Mouse (Mus musculus) intestine, embryonic 15.5 days (tissue): ENCODE measurements at regions not wholly inside any gene's neighbourhood (a gene's known extent, or its start where the extent isn't known, plus 50 kb on each side); places are given as distances from the start of the nearest gene placed in this dataset.
A peak's percentile ranks its signal among the peaks of the same experiment; 100 is the strongest.

Source experiments
- ATAC-seq: fragments of 200-750 bp; cut with Nextera tagmentation; 2 replicates; pipeline ENCODE4 v1.8.0; 2017; ENCODE audit warnings: moderate TSS enrichment, moderate library complexity
- H3K27ac ChIP-seq: fragments of 300-500 bp; sonication (generic); 2 replicates; pipeline ENCODE4 v1.5.1; 2015; ENCODE audit warnings: mild to moderate bottlenecking, inconsistent platforms
- H3K27me3 ChIP-seq: fragments of 300-500 bp; sonication (generic); replicated peaks from 2 replicates; pipeline ENCODE4 v1.6.1; 2015; ENCODE audit warnings: inconsistent platforms
- H3K36me3 ChIP-seq: fragments of 300-500 bp; sonication (generic); 2 replicates; pipeline ENCODE4 v1.6.1; 2015; ENCODE audit warnings: inconsistent platforms
- H3K4me1 ChIP-seq: fragments of 300-500 bp; sonication (generic); replicated peaks from 2 replicates; pipeline ENCODE4 v1.6.1; 2015; ENCODE audit warnings: inconsistent platforms
- H3K4me2 ChIP-seq: fragments of 300-500 bp; sonication (generic); replicated peaks from 2 replicates; pipeline ENCODE4 v1.6.1; 2015; ENCODE audit warnings: mild to moderate bottlenecking, inconsistent platforms
- H3K4me3 ChIP-seq: fragments of 300-500 bp; sonication (generic); replicated peaks from 2 replicates; pipeline ENCODE4 v1.5.1; 2015; ENCODE audit warnings: inconsistent platforms
- H3K9ac ChIP-seq: fragments of 300-500 bp; sonication (generic); 2 replicates; pipeline ENCODE4 v1.6.1; 2015; ENCODE audit warnings: inconsistent platforms
- H3K9me3 ChIP-seq: fragments of 300-500 bp; sonication (generic); 2 replicates; pipeline ENCODE4 v1.6.1; 2016; ENCODE audit warnings: inconsistent platforms
- WGBS: fragments of 180-500 bp; shearing (Covaris S2); methylation state at CpG from one replicate; pipeline ENCODE4 v1.1.7; 2015; 5-methylcytosine and 5-hydroxymethylcytosine counted together

GRCm38 (mm10) chr2:108584799-108585198, 695.7 kb upstream of the Kif18a start:
- Histone ChIP-seq H3K27ac (no peak overlapping the region), H3K4me1 (no peaks in the 10 kb centered on the region), H3K9ac (no peak overlapping the region), H3K4me2 (no peak overlapping the region), H3K4me3 (no peak overlapping the region), H3K9me3 (no peaks in the 10 kb centered on the region), H3K36me3 (no peaks in the 10 kb centered on the region), H3K27me3 (no peaks in the 10 kb centered on the region)
- ATAC-seq = no peak

- H3K4me1 ChIP-seq = no peaks in the 10 kb centered on the region
- WGBS = 87% methylated on average over 3 of the region's 3 CpGs
- no peak for ATAC-seq
- no peak overlapping the region for H3K27ac ChIP-seq
- H3K4me2 ChIP-seq = no peak overlapping the region
- H3K27me3 ChIP-seq = no peaks in the 10 kb centered on the region
- no peak overlapping the region for H3K4me3 ChIP-seq
- no peaks in the 10 kb centered on the region for H3K36me3 ChIP-seq
- H3K9ac ChIP-seq = no peak overlapping the region
- no peaks in the 10 kb centered on the region for H3K9me3 ChIP-seq
These were observed 687.0 kb upstream of the Kif18a start for GRCm38 (mm10) chr2:108593555-108593954.

- no peaks in the 10 kb centered on the region for H3K9me3 ChIP-seq
- no peak for ATAC-seq
- no peaks in the 10 kb centered on the region for H3K36me3 ChIP-seq
- WGBS = 36% methylated on average over 1 of the region's 1 CpGs
- H3K27me3 ChIP-seq = no peaks in the 10 kb centered on the region
- H3K4me2 ChIP-seq = no peak overlapping the region
- no peak overlapping the region for H3K27ac ChIP-seq
- no peaks in the 10 kb centered on the region for H3K4me1 ChIP-seq
- H3K9ac ChIP-seq = no peak overlapping the region
- H3K4me3 ChIP-seq = no peak overlapping the region
These were observed 680.2 kb upstream of the Kif18a start for GRCm38 (mm10) chr2:108600346-108600745.

GRCm38 (mm10) chr2:108619580-108619979, 661.0 kb upstream of the Kif18a start:
- no peak overlapping the region for H3K9ac ChIP-seq
- no peaks in the 10 kb centered on the region for H3K9me3 ChIP-seq
- H3K36me3 ChIP-seq = no peaks in the 10 kb centered on the region
- H3K4me3 ChIP-seq = no peak overlapping the region
- no peaks in the 10 kb centered on the region for H3K4me1 ChIP-seq
- no peak overlapping the region for H3K4me2 ChIP-seq
- H3K27me3 ChIP-seq = no peaks in the 10 kb centered on the region
- ATAC-seq = no peak
- no peak overlapping the region for H3K27ac ChIP-seq

GRCm38 (mm10) chr2:108622367-108623162, 658.0 kb upstream of the Kif18a start:
- H3K9me3 ChIP-seq = no peaks in the 10 kb centered on the region
- no peak overlapping the region for H3K27ac ChIP-seq
- H3K27me3 ChIP-seq = no peaks in the 10 kb centered on the region
- ATAC-seq = peak; percentile 75
- no peak overlapping the region for H3K9ac ChIP-seq
- no peaks in the 10 kb centered on the region for H3K4me1 ChIP-seq
- no peaks in the 10 kb centered on the region for H3K36me3 ChIP-seq
- no peak overlapping the region for H3K4me2 ChIP-seq
- no peak overlapping the region for H3K4me3 ChIP-seq
- WGBS = 30% methylated on average over 4 of the region's 4 CpGs

- no peak overlapping the region for H3K4me3 ChIP-seq
- WGBS = 76% methylated on average over 4 of the region's 4 CpGs
- no peaks in the 10 kb centered on the region for H3K4me1 ChIP-seq
- H3K9me3 ChIP-seq = no peaks in the 10 kb centered on the region
- H3K36me3 ChIP-seq = no peaks in the 10 kb centered on the region
- H3K27ac ChIP-seq = no peak overlapping the region
- no peaks in the 10 kb centered on the region for H3K27me3 ChIP-seq
- H3K4me2 ChIP-seq = no peak overlapping the region
- no peak overlapping the region for H3K9ac ChIP-seq
- no peak for ATAC-seq
These were observed 644.9 kb upstream of the Kif18a start for GRCm38 (mm10) chr2:108635644-108636043.

GRCm38 (mm10) chr2:108660697-108661388, 619.7 kb upstream of the Kif18a start:
- H3K4me2 ChIP-seq = no peak overlapping the region
- WGBS = 48% methylated on average over 4 of the region's 4 CpGs
- no peaks in the 10 kb centered on the region for H3K9me3 ChIP-seq
- no peaks in the 10 kb centered on the region for H3K4me1 ChIP-seq
- ATAC-seq = no peak
- H3K4me3 ChIP-seq = no peak overlapping the region
- H3K36me3 ChIP-seq = no peaks in the 10 kb centered on the region
- no peaks in the 10 kb centered on the region for H3K27me3 ChIP-seq
- H3K9ac ChIP-seq = no peak overlapping the region
- H3K27ac ChIP-seq = no peak overlapping the region

- H3K36me3 ChIP-seq = no peaks in the 10 kb centered on the region
- WGBS = 67% methylated on average over 2 of the region's 2 CpGs
- ATAC-seq = no peak
- no peak overlapping the region for H3K4me2 ChIP-seq
- no peak overlapping the region for H3K4me3 ChIP-seq
- H3K9me3 ChIP-seq = no peaks in the 10 kb centered on the region
- no peak overlapping the region for H3K27ac ChIP-seq
- H3K9ac ChIP-seq = no peak overlapping the region
- H3K4me1 ChIP-seq = no peaks in the 10 kb centered on the region
- H3K27me3 ChIP-seq = no peaks in the 10 kb centered on the region
These were observed 602.7 kb upstream of the Kif18a start for GRCm38 (mm10) chr2:108677777-108678380.

GRCm38 (mm10) chr2:108681574-108681973, 599.0 kb upstream of the Kif18a start:
- ATAC-seq = no peak
- H3K27me3 ChIP-seq = no peaks in the 10 kb centered on the region
- H3K4me1 ChIP-seq = no peaks in the 10 kb centered on the region
- H3K9ac ChIP-seq = no peak overlapping the region
- H3K27ac ChIP-seq = no peak overlapping the region
- H3K36me3 ChIP-seq = no peaks in the 10 kb centered on the region
- 87% methylated on average over 3 of the region's 3 CpGs for WGBS
- H3K9me3 ChIP-seq = no peaks in the 10 kb centered on the region
- H3K4me3 ChIP-seq = no peak overlapping the region
- no peak overlapping the region for H3K4me2 ChIP-seq

GRCm38 (mm10) chr2:108686019-108686743, 594.4 kb upstream of the Kif18a start:
- Histone ChIP-seq H3K27ac (no peak overlapping the region), H3K9me3 (no peaks in the 10 kb centered on the region), H3K4me3 (no peak overlapping the region), H3K4me1 (no peaks in the 10 kb centered on the region), H3K9ac (no peak overlapping the region), H3K4me2 (no peak overlapping the region), H3K36me3 (no peaks in the 10 kb centered on the region), H3K27me3 (no peaks in the 10 kb centered on the region)
- 67% methylated on average over 6 of the region's 6 CpGs for WGBS
- no peak for ATAC-seq

- Histone ChIP-seq H3K27ac (no peak overlapping the region), H3K36me3 (no peaks in the 10 kb centered on the region), H3K9me3 (no peaks in the 10 kb centered on the region), H3K4me1 (no peaks in the 10 kb centered on the region), H3K4me3 (no peak overlapping the region), H3K4me2 (no peak overlapping the region), H3K27me3 (no peaks in the 10 kb centered on the region), H3K9ac (no peak overlapping the region)
- no peak for ATAC-seq
- 52% methylated on average over 4 of the region's 4 CpGs for WGBS
These were observed 590.4 kb upstream of the Kif18a start for GRCm38 (mm10) chr2:108690091-108690490.
